Mouse (Mus musculus): ENCODE results near the gene Ppp1r35. TPM values are rescaled to one million over a fixed set of nuclear protein-coding genes. Genes with fewer than 3 reads are reported as not detected.

Ppp1r35 gene
- polyA plus RNA-seq, 1 experiment from 2014 or later, result 61.5 TPM

GRCm38 (mm10) chr5:137775587-137776290 is 2.9 kb upstream of the Ppp1r35 start:
- Histone ChIP-seq H3K4me3 (no peak overlapping the region), H3K9ac (no peak overlapping the region), H3K36me3 (peaks cover 7% of the 10 kb centered on the region; the same call in 1 of the 2 replicates), H3K4me2 (replicated peaks) (no peak overlapping the region), H3K27me3 (replicated peaks) (no peaks in the 10 kb centered on the region), H3K27ac (no peak overlapping the region), H3K9me3 (no peaks in the 10 kb centered on the region), H3K4me1 (peaks cover 18% of the 10 kb centered on the region)
- no peak for ATAC-seq (ENCODE audit: low FRiP score, low read depth)
- 96% methylated on average over 2 of the region's 2 CpGs for WGBS

GRCm38 (mm10) chr5:137776408-137776918 is 2.2 kb upstream of the Ppp1r35 start:
- no peak overlapping the region for H3K4me2 ChIP-seq (replicated peaks)

GRCm38 (mm10) chr5:137777267-137777845 is 1.3 kb upstream of the Ppp1r35 start:
- ATAC-seq (ENCODE audit: low FRiP score, low read depth), result no peak
- 74% methylated on average over 7 of the region's 7 CpGs for WGBS
- Histone ChIP-seq H3K27me3 (replicated peaks) (no peaks in the 10 kb centered on the region), H3K4me1 (peaks cover 29% of the 10 kb centered on the region), H3K9ac (no peak overlapping the region), H3K9me3 (no peaks in the 10 kb centered on the region), H3K4me3 (no peak overlapping the region), H3K4me2 (replicated peaks) (no peak overlapping the region), H3K36me3 (peaks cover 23% of the 10 kb centered on the region), H3K27ac (no peak overlapping the region)

More at GRCm38 (mm10) chr5:137776408-137776918, 2.2 kb upstream of the Ppp1r35 start:
- no peak overlapping the region for H3K27ac ChIP-seq
- H3K9me3 ChIP-seq, result no peaks in the 10 kb centered on the region
- peaks cover 14% of the 10 kb centered on the region for H3K36me3 ChIP-seq
- no peak overlapping the region for H3K9ac ChIP-seq
- H3K4me1 ChIP-seq, result peaks cover 22% of the 10 kb centered on the region
- no peaks in the 10 kb centered on the region for H3K27me3 ChIP-seq (replicated peaks)
- WGBS, result 51% methylated on average over 5 of the region's 5 CpGs
- ATAC-seq (ENCODE audit: low FRiP score, low read depth), result no peak
- H3K4me3 ChIP-seq, result no peak overlapping the region

- ATAC-seq (ENCODE audit: low FRiP score, low read depth), result peak; percentile 39
- Histone ChIP-seq H3K4me1 (peaks cover 48% of the 10 kb centered on the region), H3K4me2 (replicated peaks) (peak overlapping the region; percentile 100), H3K27me3 (replicated peaks) (no peaks in the 10 kb centered on the region), H3K4me3 (peak overlapping the region; percentile 98), H3K36me3 (peaks cover 40% of the 10 kb centered on the region), H3K9ac (peak overlapping the region; percentile 92), H3K9me3 (no peaks in the 10 kb centered on the region), H3K27ac (peak overlapping the region; percentile 84)
- under 1% methylated on average over 81 of the region's 83 CpGs for WGBS
Observed at GRCm38 (mm10) chr5:137779053-137779933, 644 bp downstream of the Ppp1r35 start.

GRCm38 (mm10) chr5:137781661-137782060 is 3.0 kb downstream of the Ppp1r35 start:
- ATAC-seq (ENCODE audit: low FRiP score, low read depth), result no peak
- 89% methylated on average over 7 of the region's 7 CpGs for WGBS

DNA sequence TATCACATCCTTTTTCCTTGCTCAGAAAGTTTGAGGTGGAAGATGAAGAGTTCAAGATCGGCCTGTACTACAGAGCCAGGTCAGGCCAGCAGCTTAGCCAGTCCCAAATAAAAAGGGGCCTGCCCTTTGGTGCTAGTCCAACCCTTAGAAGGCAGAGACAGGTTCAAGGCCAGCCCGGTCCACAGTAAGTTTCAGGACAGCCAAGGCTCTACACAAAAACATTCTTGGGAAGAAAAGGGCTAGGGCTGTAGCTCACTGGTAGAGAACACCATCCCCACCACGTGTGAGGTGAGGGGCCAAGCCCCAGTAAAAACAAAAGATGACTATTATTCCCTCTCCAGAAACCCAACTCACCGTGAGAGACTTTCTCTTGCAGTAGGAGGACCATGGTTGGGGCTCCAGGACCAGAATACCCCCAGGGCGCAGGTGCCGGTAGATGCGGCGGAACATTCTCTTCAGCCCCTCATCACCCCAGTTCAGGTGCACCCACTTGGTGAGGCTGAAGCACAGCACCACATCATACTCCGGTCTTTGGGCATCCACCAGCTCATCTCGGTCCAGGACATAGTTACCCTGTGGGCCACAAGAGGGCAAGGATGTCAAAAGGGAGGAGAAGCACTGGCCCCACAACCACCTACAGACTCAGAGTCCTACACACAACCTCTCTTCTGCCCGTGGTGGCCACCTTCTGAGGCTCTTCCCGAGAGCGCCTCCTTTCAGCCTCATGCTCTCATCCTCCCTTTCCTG is 4.3 kb downstream of the Ppp1r35 start:
- peaks cover 46% of the 10 kb centered on the region for H3K36me3 ChIP-seq
- H3K4me2 ChIP-seq (replicated peaks), result peak overlapping the region; percentile 86
- H3K27ac ChIP-seq, result no peak overlapping the region
- H3K27me3 ChIP-seq (replicated peaks), result no peaks in the 10 kb centered on the region
- H3K9ac ChIP-seq, result peak overlapping the region; percentile 96
- H3K4me1 ChIP-seq, result peaks cover 58% of the 10 kb centered on the region
- H3K9me3 ChIP-seq, result no peaks in the 10 kb centered on the region
- ATAC-seq (ENCODE audit: low FRiP score, low read depth), result no peak
- H3K4me3 ChIP-seq, result peak overlapping the region; percentile 87
- WGBS, result 83% methylated on average over 13 of the region's 13 CpGs

More at GRCm38 (mm10) chr5:137781661-137782060, 3.0 kb downstream of the Ppp1r35 start:
- Histone ChIP-seq H3K9me3 (no peaks in the 10 kb centered on the region), H3K27me3 (replicated peaks) (no peaks in the 10 kb centered on the region), H3K36me3 (peaks cover 46% of the 10 kb centered on the region), H3K27ac (no peak overlapping the region), H3K9ac (no peak overlapping the region), H3K4me1 (peaks cover 59% of the 10 kb centered on the region), H3K4me2 (replicated peaks) (no peak overlapping the region), H3K4me3 (no peak overlapping the region)

- no peaks in the 10 kb centered on the region; the same call in 1 of the 2 replicates for H3K27me3 ChIP-seq (replicated peaks)
- peak overlapping the region; percentile 87 for H3K4me3 ChIP-seq
- peaks cover 46% of the 10 kb centered on the region for H3K36me3 ChIP-seq
- no peak for ATAC-seq (ENCODE audit: low FRiP score, low read depth)
- H3K4me1 ChIP-seq, result peaks cover 56% of the 10 kb centered on the region
- H3K9ac ChIP-seq, result peak overlapping the region; percentile 96
- 79% methylated on average over 9 of the region's 9 CpGs for WGBS
- H3K27ac ChIP-seq, result no peak overlapping the region
- H3K9me3 ChIP-seq, result no peaks in the 10 kb centered on the region
- H3K4me2 ChIP-seq (replicated peaks), result peak overlapping the region; percentile 86
Observed at GRCm38 (mm10) chr5:137783901-137784540, 5.4 kb downstream of the Ppp1r35 start.

DNA sequence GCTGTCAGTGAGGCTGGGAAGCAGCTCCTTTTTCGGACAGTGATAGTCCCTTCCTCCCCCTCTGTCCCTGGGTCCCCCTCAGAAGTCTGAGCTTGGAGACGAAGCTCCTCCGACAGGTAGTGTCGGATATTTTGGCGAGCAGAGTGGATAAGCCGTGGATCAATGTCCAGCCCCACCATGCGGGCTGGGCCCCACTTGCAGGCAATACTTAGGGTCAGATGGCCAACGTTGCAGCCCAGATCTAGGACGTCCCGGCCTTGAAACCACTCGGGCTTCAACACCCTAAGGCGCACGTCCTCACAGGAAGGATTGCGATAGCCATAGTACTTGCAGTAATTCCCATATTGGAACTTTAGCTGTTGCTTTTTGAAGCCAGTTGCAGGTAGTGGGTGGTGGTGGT is 5.9 kb downstream of the Ppp1r35 start:
- Histone ChIP-seq H3K27me3 (replicated peaks) (no peaks in the 10 kb centered on the region; the same call in 1 of the 2 replicates), H3K9me3 (no peaks in the 10 kb centered on the region), H3K4me1 (peaks cover 53% of the 10 kb centered on the region), H3K9ac (peak overlapping the region; percentile 96), H3K4me2 (replicated peaks) (peak overlapping the region; percentile 86), H3K36me3 (peaks cover 46% of the 10 kb centered on the region), H3K4me3 (peak overlapping the region; percentile 87), H3K27ac (no peak overlapping the region)
- WGBS, result 88% methylated on average over 14 of the region's 14 CpGs
- no peak for ATAC-seq (ENCODE audit: low FRiP score, low read depth)

- Histone ChIP-seq H3K4me1 (peaks cover 45% of the 10 kb centered on the region), H3K9me3 (no peaks in the 10 kb centered on the region), H3K9ac (peak overlapping the region; percentile 96), H3K4me3 (peak overlapping the region; percentile 87), H3K27ac (peak overlapping the region; percentile 92), H3K36me3 (peaks cover 43% of the 10 kb centered on the region), H3K4me2 (replicated peaks) (peak overlapping the region; percentile 86), H3K27me3 (replicated peaks) (no peaks in the 10 kb centered on the region; the same call in 1 of the 2 replicates)
- peak; percentile 27 for ATAC-seq (ENCODE audit: low FRiP score, low read depth)
- 3% methylated on average over 49 of the region's 62 CpGs for WGBS
Observed at GRCm38 (mm10) chr5:137785164-137786031, 6.7 kb downstream of the Ppp1r35 start.

- Histone ChIP-seq H3K36me3 (peaks cover 34% of the 10 kb centered on the region), H3K9me3 (no peaks in the 10 kb centered on the region), H3K9ac (peak overlapping the region; percentile 96), H3K27me3 (replicated peaks) (no peaks in the 10 kb centered on the region; the same call in 1 of the 2 replicates), H3K4me3 (peak overlapping the region; percentile 87), H3K4me1 (peaks cover 39% of the 10 kb centered on the region), H3K4me2 (replicated peaks) (peak overlapping the region; percentile 86), H3K27ac (peak overlapping the region; percentile 92)
- under 1% methylated on average over 79 of the region's 79 CpGs for WGBS
- ATAC-seq (ENCODE audit: low FRiP score, low read depth), result peak; percentile 88
Observed at GRCm38 (mm10) chr5:137786109-137786942, 7.7 kb downstream of the Ppp1r35 start.
